Mouse (Mus musculus) cerebellum, adult 2 months (tissue): ENCODE results near the gene Crebrf. TPM values are rescaled to one million over a fixed set of nuclear protein-coding genes. Genes with fewer than 3 reads are reported as not detected.
A peak's percentile ranks its signal among the peaks of the same experiment; 100 is the strongest.

Source experiments
- DNase-seq, 2 experiments: peaks; one replicate each; pipeline ENCODE4 v3.0.0; 2021
- H3K27ac ChIP-seq: fragments of 200-500 bp; 2 replicates; pipeline ENCODE4 v1.5.1; 2012; ENCODE audit warnings: low read length, control low read depth, inconsistent platforms; ENCODE audit not compliant: insufficient read depth
- H3K27me3 ChIP-seq: fragments of 200-500 bp; 2 replicates; pipeline ENCODE4 v1.6.1; 2012; ENCODE audit warnings: inconsistent platforms, mild to moderate bottlenecking, low read length, moderate library complexity; ENCODE audit not compliant: control insufficient read depth, insufficient read depth
- H3K4me1 ChIP-seq: fragments of 200-500 bp; 2 replicates; pipeline ENCODE4 v1.6.1; 2011; ENCODE audit warnings: low read length; ENCODE audit not compliant: control insufficient read depth, insufficient read depth
- H3K4me3 ChIP-seq: fragments of 200-500 bp; replicated peaks from 2 replicates; pipeline ENCODE3; 2011; ENCODE audit warnings: mild to moderate bottlenecking, low read depth, low read length, control low read depth; ENCODE audit not compliant: insufficient read depth
- CTCF ChIP-seq: fragments of 200-500 bp; IDR thresholded peaks from 2 replicates; pipeline ENCODE4 v1.5.1; 2011; ENCODE audit warnings: low read depth, mild to moderate bottlenecking, control low read depth, low read length, moderate library complexity, borderline replicate concordance; ENCODE audit not compliant: insufficient read depth
- POLR2A ChIP-seq: fragments of 200-500 bp; IDR thresholded peaks from 2 replicates; pipeline ENCODE4 v1.6.1; 2011; ENCODE audit warnings: low read length, control low read depth, borderline replicate concordance; ENCODE audit not compliant: insufficient read depth
- WGBS: fragments of 180-500 bp; shearing (Covaris S2); methylation state at CpG from one replicate; pipeline ENCODE4 v1.1.7; 2018; 5-methylcytosine and 5-hydroxymethylcytosine counted together
- polyA plus RNA-seq: library from polyadenylated mRNA; depleted of rRNA; stranded (reverse); fragments of >200 nt; gene quantifications from 2 replicates; pipeline ENCODE4 v1.2.3, GENCODE M21; 2012

Gene Crebrf
- polyA plus RNA-seq, 1 experiment = 20.2 TPM

DNA sequence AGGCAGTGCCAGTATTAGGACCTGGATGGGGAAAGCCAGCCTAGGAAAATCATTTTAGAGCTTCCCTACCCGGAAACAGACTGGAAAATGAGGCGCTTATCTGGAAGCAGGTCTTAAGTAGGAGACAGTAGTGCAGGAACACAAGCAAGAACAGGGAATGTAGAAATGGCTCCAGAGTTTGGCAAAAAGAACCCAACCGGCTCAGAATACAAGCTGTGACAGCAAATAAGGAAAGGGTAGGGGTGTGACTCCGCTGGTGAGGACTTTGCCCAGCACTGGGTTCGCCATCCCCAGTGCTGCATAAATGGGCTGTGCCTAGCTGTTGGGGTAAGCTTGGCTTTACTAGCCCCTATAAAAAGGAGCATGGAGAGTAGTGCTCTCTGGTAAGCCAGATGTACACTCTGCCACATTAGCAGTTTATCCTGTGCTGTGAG lies 66.2 kb downstream of the Crebrf start:
- WGBS = 8% methylated on average over 5 of the region's 5 CpGs
- H3K27ac ChIP-seq = no peak overlapping the region
- no peak for DNase-seq

DNA sequence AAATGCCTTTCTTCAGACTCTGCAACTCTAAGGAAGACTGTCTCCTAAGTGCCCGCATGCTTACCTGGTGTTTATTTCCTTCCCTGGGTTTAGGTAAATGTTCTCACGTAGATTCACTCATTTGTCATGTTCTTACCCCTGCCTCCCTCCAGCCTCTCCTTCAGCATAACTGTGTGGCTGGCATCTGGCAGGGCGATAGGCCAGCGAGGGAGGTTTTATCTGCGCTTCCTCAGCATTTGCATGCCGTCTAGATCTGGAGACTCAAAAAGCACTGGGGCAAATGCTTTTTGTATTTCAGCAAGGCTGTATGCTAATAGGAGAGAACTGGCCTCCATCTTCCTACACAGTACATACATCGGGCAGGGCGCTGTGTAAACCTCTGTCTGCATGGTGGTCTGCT lies 69.1 kb downstream of the Crebrf start:
- Histone ChIP-seq H3K27ac (no peak overlapping the region), H3K4me3 (no peak overlapping the region), H3K27me3 (no peaks in the 10 kb centered on the region), H3K4me1 (no peaks in the 10 kb centered on the region)
- no peak for DNase-seq
- WGBS = 89% methylated on average over 8 of the region's 8 CpGs
- TF ChIP-seq POLR2A = no peak
- TF ChIP-seq CTCF = no peak

More for the DNA sequence above, 66.2 kb downstream of the Crebrf start:
- H3K4me3 ChIP-seq = peak overlapping the region; percentile 94
- no peaks in the 10 kb centered on the region for H3K27me3 ChIP-seq
- no peak for TF ChIP-seq CTCF
- no peaks in the 10 kb centered on the region for H3K4me1 ChIP-seq

DNA sequence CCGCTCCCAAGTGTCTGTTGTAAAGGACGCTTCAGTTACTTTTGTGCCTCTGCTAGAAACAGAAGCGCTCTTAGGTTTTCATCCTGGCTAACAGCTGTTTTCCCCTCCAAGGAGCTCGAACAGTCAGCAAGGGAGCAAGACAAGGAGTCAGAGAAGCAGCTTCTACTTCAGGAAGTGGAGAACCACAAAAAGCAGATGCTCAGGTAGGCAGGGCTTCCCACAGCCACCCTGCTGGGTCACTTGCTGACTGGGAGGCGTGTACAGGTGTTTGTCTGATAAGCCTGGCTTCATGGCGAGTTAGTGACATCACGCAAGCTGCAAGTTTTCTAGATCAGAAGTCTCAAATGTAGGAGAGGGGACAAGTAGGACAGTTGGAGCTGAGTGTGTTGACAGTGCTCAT lies 71.1 kb downstream of the Crebrf start:
- no peaks in the 10 kb centered on the region for H3K4me1 ChIP-seq
- no peak for DNase-seq
- 91% methylated on average over 7 of the region's 7 CpGs for WGBS
- TF ChIP-seq POLR2A = no peak
- TF ChIP-seq CTCF = no peak
- H3K27ac ChIP-seq = no peak overlapping the region
- no peaks in the 10 kb centered on the region for H3K27me3 ChIP-seq
- no peak overlapping the region for H3K4me3 ChIP-seq

DNA sequence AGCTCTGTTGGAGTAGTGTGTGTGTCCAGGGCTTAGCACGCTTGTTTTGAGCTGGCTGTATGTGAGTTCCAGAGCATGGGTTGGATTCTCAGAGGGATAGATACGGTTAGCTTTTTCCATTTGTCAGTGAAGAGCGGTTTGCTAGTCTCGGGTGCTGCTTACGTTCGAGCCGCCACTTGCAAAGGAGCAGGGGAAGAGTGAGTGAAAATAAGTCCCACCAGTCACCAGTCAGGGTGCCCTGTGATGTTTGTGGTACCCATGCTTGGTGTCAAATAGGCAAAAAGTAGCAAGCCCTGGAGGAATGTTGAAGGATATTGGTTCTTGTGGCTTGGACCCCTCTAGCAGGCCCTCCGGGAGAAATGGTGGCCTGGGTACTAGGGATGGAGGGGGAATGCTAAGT lies 73.5 kb downstream of the Crebrf start:
- no peak for TF ChIP-seq CTCF
- TF ChIP-seq POLR2A = no peak
- WGBS = 93% methylated on average over 8 of the region's 8 CpGs
- Histone ChIP-seq H3K27me3 (no peaks in the 10 kb centered on the region), H3K4me3 (no peak overlapping the region), H3K27ac (no peak overlapping the region), H3K4me1 (no peaks in the 10 kb centered on the region)
- no peak for DNase-seq

DNA sequence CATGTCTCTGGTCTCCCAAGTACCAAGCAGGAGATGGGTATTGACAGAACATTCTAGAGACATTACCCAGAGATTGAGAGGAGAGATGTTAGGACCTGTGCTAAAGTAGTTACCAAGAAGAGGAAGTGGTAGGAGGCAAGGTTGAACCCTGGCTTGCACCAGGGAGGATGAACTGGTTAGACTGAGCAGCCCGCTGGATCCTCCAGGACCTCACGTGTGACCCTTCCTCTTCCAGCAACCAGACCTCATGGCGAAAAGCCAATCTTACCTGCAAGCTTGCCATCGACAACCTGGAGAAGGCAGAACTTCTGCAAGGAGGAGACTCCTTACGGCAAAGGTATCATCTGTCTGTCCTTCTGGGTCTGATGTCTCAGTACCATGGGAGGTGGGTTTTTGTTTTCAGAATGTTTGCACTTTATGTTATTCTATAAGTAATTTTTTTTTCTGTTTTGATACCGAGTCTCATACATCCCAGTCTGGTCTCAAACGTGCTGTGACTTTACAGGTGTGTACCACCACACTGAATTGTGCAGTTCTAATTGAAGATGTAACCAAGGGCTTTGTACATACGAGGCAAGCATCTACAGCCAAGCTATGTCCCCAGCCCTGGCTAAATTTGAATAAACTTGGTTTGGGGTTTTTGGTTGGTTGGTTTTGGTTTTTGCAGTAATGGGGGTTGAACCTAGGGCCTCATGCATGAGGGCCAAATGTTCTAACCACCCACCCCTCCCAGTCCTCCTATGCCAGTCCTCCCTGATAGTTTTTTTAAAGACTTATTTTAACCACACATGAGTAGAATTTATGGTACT lies 74.2 kb downstream of the Crebrf start:
- no peak for DNase-seq
- Histone ChIP-seq H3K4me3 (no peak overlapping the region), H3K27me3 (no peaks in the 10 kb centered on the region), H3K4me1 (no peaks in the 10 kb centered on the region), H3K27ac (no peak overlapping the region)
- no peak for TF ChIP-seq CTCF
- TF ChIP-seq POLR2A = no peak
- WGBS = 92% methylated on average over 8 of the region's 8 CpGs

DNA sequence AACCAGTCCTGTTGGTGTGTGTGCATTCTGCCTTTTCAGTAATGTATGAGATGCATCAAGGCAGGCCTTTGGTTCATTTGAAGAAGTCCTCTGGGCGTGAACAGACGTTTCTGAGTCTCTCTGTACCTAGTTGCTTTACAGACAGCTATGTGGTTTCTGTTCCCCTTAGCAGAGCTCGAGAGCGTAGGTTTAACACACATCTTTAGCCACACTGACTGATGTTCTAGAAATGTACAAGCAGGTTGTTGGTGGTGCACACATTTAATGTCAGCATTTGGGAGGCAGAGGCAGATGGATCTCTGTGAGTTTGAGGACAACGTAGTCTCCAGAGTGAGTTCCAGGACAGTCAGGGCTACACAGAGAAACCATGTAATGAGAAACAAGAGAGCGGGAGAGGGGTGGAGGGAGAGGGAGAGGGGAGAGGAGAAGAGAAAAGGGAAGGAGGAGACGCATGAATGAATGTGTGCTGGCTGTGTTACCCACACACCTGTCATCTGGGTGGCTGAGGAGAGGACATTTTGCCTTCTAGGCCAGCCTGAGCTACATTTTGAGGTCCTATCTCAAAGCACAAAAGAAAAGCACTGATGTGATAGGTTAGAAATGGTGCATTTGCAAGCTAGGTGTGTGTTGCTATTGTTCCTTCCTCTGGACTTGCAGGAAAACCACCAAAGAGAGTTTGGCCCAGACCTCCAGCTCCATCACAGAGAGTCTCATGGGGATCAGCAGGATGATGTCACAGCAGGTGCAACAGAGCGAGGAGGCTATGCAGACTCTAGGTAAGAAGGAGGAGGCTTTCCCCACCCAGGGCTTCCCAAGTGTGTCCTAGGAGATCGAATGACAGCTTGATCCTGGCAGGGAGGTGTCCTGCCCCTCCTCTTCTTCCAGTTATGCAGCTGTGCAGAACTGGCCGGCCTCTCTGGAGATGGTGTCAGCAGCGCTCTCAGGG lies 75.1 kb downstream of the Crebrf start:
- 84% methylated on average over 11 of the region's 11 CpGs for WGBS
- no peak for DNase-seq
- Histone ChIP-seq H3K4me1 (no peaks in the 10 kb centered on the region), H3K27me3 (no peaks in the 10 kb centered on the region), H3K4me3 (no peak overlapping the region), H3K27ac (no peak overlapping the region)
- no peak for TF ChIP-seq POLR2A

DNA sequence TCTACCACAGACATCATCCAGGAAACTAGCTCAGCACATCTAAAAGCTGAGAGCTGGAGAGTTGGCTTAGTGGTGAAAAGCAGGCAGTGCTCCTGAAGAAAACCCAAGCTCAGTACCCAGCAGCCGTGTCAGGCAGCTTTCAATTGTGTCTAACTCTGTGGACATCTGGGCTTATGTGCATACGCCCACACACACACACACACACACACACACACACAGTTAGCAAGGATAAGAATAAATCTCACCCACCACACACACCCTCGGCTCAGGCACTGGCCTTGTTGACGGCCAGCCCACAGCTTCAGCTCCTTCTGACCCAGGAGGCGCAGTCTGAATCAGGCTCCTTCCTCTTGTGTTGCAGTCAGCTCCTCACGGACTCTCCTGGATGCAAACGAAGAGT lies 76.1 kb downstream of the Crebrf start:
- no peak for DNase-seq
- H3K27ac ChIP-seq = no peak overlapping the region
- no peak overlapping the region for H3K4me3 ChIP-seq
- H3K4me1 ChIP-seq = no peaks in the 10 kb centered on the region
- 80% methylated on average over 7 of the region's 7 CpGs for WGBS
- no peak for TF ChIP-seq POLR2A
- TF ChIP-seq CTCF = no peak
- H3K27me3 ChIP-seq = no peaks in the 10 kb centered on the region
